Mouse (Mus musculus): ENCODE data around the gene Tlnrd1.

GRCm38 (mm10) chr7:83913995-83914394 is 29.9 kb upstream of the Tlnrd1 start:
- TF ChIP-seq CTCF (IDR thresholded peaks at IDR 0.05; ENCODE audit: low read depth) (no peak), EP300 (IDR thresholded peaks at IDR 0.05; ENCODE audit: low read depth) (no peak)
